Mouse (Mus musculus) kidney, postnatal 0 days (tissue): ENCODE data around the gene Kcnh4. TPM values are rescaled to one million over a fixed set of nuclear protein-coding genes. Genes with fewer than 3 reads are reported as not detected.

Experiments used
- ATAC-seq: fragments of 200-750 bp; cut with Nextera tagmentation; replicated peaks from 2 replicates; pipeline ENCODE4 v1.8.0; 2017; ENCODE audit warnings: low read depth, moderate number of reproducible peaks, moderate TSS enrichment, moderate library complexity; ENCODE audit not compliant: low FRiP score
- DNase-seq: peaks from one replicate; pipeline ENCODE4 v3.0.0-alpha.2; 2016; ENCODE audit warnings: low spot score
- H3K27ac ChIP-seq: fragments of 300-500 bp; sonication (generic); 2 replicates; pipeline ENCODE4 v1.5.1; 2014; ENCODE audit warnings: mild to moderate bottlenecking
- H3K27me3 ChIP-seq: fragments of 300-500 bp; sonication (generic); 2 replicates; pipeline ENCODE4 v1.6.1; 2014; ENCODE audit warnings: low read length, mixed read lengths; ENCODE audit not compliant: insufficient read depth
- H3K36me3 ChIP-seq: fragments of 300-500 bp; sonication (generic); 2 replicates; pipeline ENCODE4 v1.6.1; 2014; ENCODE audit warnings: low read length, mixed read lengths; ENCODE audit not compliant: insufficient read depth
- H3K4me1 ChIP-seq: fragments of 300-500 bp; sonication (generic); replicated peaks from 2 replicates; pipeline ENCODE4 v1.6.1; 2014; ENCODE audit warnings: antibody characterized with exemption, low read length, mixed read lengths; ENCODE audit not compliant: insufficient read depth
- H3K4me2 ChIP-seq: fragments of 300-500 bp; sonication (generic); 2 replicates; pipeline ENCODE4 v1.6.1; 2014; ENCODE audit warnings: mild to moderate bottlenecking, low read length, moderate library complexity, mixed read lengths
- H3K4me3 ChIP-seq: fragments of 300-500 bp; sonication (generic); replicated peaks from 2 replicates; pipeline ENCODE4 v1.5.1; 2014; ENCODE audit warnings: low read depth, low read length
- H3K9ac ChIP-seq: fragments of 300-500 bp; sonication (generic); 2 replicates; pipeline ENCODE4 v1.6.1; 2014; ENCODE audit warnings: low read depth, low read length
- H3K9me3 ChIP-seq: fragments of 300-500 bp; sonication (generic); replicated peaks from 2 replicates; pipeline ENCODE4 v1.6.1; 2016; ENCODE audit warnings: low read length, inconsistent platforms, mixed read lengths
- CTCF ChIP-seq: IDR thresholded peaks from 2 replicates; pipeline ENCODE4 v1.5.1; 2016; ENCODE audit warnings: antibody characterized with exemption, low read depth, mild to moderate bottlenecking, moderate library complexity
- WGBS: fragments of 180-500 bp; shearing (Covaris S2); extraction: QIAGEN DNeasy Blood & Tissue Kit; methylation state at CpG from one replicate; pipeline ENCODE4 v1.1.7; 2014; 5-methylcytosine and 5-hydroxymethylcytosine counted together
- polyA plus RNA-seq: library from polyadenylated mRNA; unstranded; fragments of >200 nt; fragmentation: Nextera tagmentation; extraction: Ambion mirVana; gene quantifications from 2 replicates; pipeline ENCODE4 v1.2.1, GENCODE M21; 2015

Kcnh4 gene
- polyA plus RNA-seq, 1 experiment from 2014 or later: not detected

- under 1% methylated on average over 39 of the region's 39 CpGs for WGBS
- Histone ChIP-seq H3K9ac (peak within 1 kb of the TSS; percentile 96), H3K4me1 (peaks cover 18% of the 10 kb centered on the region), H3K4me2 (peak within 1 kb of the TSS; percentile 73), H3K27ac (peak within 1 kb of the TSS; percentile 79), H3K9me3 (no peaks in the 10 kb centered on the region), H3K36me3 (no peaks in the 10 kb centered on the region), H3K4me3 (peak within 1 kb of the TSS; percentile 95), H3K27me3 (no peaks in the 10 kb centered on the region)
- ATAC-seq: peak; percentile 100
- peak; percentile 24; the same call in 1 of the 2 replicates for TF ChIP-seq CTCF
- DNase-seq: peak; percentile 100
These were observed 21.6 kb downstream of the Kcnh4 start, which contains the start of gene Rab5c for GRCm38 (mm10) chr11:100738066-100738604. TSS of gene Rab5c (minus strand) at chr11:100738215.

GRCm38 (mm10) chr11:100737105-100737733, 22.5 kb downstream of the Kcnh4 start:
- H3K9ac ChIP-seq: peak overlapping the region; percentile 96
- ATAC-seq: no peak
- peak overlapping the region; percentile 73 for H3K4me2 ChIP-seq
- H3K27ac ChIP-seq: peak overlapping the region; percentile 79
- H3K4me1 ChIP-seq: peaks cover 18% of the 10 kb centered on the region
- H3K4me3 ChIP-seq: peak overlapping the region; percentile 95
- no peaks in the 10 kb centered on the region for H3K36me3 ChIP-seq
- DNase-seq: no peak
- H3K27me3 ChIP-seq: no peaks in the 10 kb centered on the region
- TF ChIP-seq CTCF: no peak
- 0% methylated on average over 13 of the region's 13 CpGs for WGBS
- no peaks in the 10 kb centered on the region for H3K9me3 ChIP-seq

- peak overlapping the region; percentile 95 for H3K4me3 ChIP-seq
- no peak for TF ChIP-seq CTCF
- peaks cover 18% of the 10 kb centered on the region for H3K4me1 ChIP-seq
- H3K9ac ChIP-seq: peak overlapping the region; percentile 96
- DNase-seq (no peak), ATAC-seq (no peak)
- H3K4me2 ChIP-seq: peak overlapping the region; percentile 73
- no peaks in the 10 kb centered on the region for H3K36me3 ChIP-seq
- WGBS: 77% methylated on average over 4 of the region's 4 CpGs
- H3K27ac ChIP-seq: peak overlapping the region; percentile 79; the same call in 1 of the 2 replicates
- no peaks in the 10 kb centered on the region for H3K27me3 ChIP-seq
- no peaks in the 10 kb centered on the region for H3K9me3 ChIP-seq
These were observed 23.0 kb downstream of the Kcnh4 start for GRCm38 (mm10) chr11:100736746-100737080.

GRCm38 (mm10) chr11:100735954-100736745, 23.6 kb downstream of the Kcnh4 start:
- no peak for ATAC-seq
- peak overlapping the region; percentile 96 for H3K9ac ChIP-seq
- no peak for TF ChIP-seq CTCF
- H3K4me3 ChIP-seq: no peak overlapping the region
- H3K27me3 ChIP-seq: no peaks in the 10 kb centered on the region
- no peaks in the 10 kb centered on the region for H3K36me3 ChIP-seq
- 0 out of 2 replicates have a peak overlapping the region, but pooled peaks have one; percentile 0 for H3K27ac ChIP-seq
- 69% methylated on average over 14 of the region's 14 CpGs for WGBS
- DNase-seq: no peak
- H3K4me1 ChIP-seq: peaks cover 18% of the 10 kb centered on the region
- peak overlapping the region; percentile 73 for H3K4me2 ChIP-seq
- H3K9me3 ChIP-seq: no peaks in the 10 kb centered on the region

- Histone ChIP-seq H3K27ac (no peak overlapping the region), H3K4me3 (no peak overlapping the region), H3K27me3 (no peaks in the 10 kb centered on the region), H3K4me2 (peak overlapping the region; percentile 73), H3K36me3 (no peaks in the 10 kb centered on the region), H3K9me3 (no peaks in the 10 kb centered on the region), H3K9ac (peak overlapping the region; percentile 96; the same call in 1 of the 2 replicates), H3K4me1 (peaks cover 18% of the 10 kb centered on the region)
- DNase-seq (no peak), ATAC-seq (no peak)
- no peak for TF ChIP-seq CTCF
- WGBS: 88% methylated on average over 9 of the region's 9 CpGs
These were observed 24.4 kb downstream of the Kcnh4 start for GRCm38 (mm10) chr11:100735134-100735865.
